Mouse (Mus musculus) cortical plate, adult 2 months (tissue): ENCODE measurements around the gene Itga6.

ENCODE experiments used
- CTCF ChIP-seq: fragments of 200-500 bp; IDR thresholded peaks from 2 replicates; pipeline ENCODE4 v1.5.1; 2011; ENCODE audit warnings: mild to moderate bottlenecking, control low read depth, low read length; ENCODE audit not compliant: insufficient read depth; ENCODE audit errors: extremely low read depth
- POLR2A ChIP-seq: fragments of 200-500 bp; IDR thresholded peaks from 2 replicates; pipeline ENCODE4 v1.6.1; 2011; ENCODE audit warnings: mild to moderate bottlenecking, low read length, control low read depth; ENCODE audit not compliant: insufficient read depth; ENCODE audit errors: extremely low read depth

DNA sequence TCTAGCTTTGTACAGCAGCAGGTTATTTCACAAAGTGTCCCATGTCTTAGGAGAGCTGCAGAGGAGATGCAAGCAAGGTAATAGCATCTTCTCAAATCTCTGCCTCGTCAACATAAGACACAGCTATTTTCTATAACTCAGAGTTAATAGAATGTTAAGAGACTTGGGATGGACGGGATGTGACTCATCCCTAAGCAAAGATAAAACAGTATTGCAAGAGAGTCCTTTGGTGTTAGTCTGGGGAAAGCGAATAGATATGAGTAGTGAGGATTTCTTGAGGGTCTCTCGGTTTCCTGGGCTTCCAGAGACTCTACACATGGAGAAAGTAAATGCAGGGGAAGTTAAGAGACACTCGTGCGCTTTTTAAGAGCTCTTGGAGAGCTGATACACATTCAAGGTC lies 21.4 kb upstream of the Itga6 start:
- TF ChIP-seq CTCF (no peak), POLR2A (no peak)
